Mouse (Mus musculus) neural tube, embryonic 10.5 days (tissue): ENCODE data around the gene Esrra.
A peak's percentile ranks its signal among the peaks of the same experiment; 100 is the strongest.

Experiments
- DNase-seq: peaks from one replicate; pipeline ENCODE4 v3.0.0-alpha.2; 2017; ENCODE audit warnings: low spot score; ENCODE audit errors: extremely low spot score

Gene Esrra

DNA sequence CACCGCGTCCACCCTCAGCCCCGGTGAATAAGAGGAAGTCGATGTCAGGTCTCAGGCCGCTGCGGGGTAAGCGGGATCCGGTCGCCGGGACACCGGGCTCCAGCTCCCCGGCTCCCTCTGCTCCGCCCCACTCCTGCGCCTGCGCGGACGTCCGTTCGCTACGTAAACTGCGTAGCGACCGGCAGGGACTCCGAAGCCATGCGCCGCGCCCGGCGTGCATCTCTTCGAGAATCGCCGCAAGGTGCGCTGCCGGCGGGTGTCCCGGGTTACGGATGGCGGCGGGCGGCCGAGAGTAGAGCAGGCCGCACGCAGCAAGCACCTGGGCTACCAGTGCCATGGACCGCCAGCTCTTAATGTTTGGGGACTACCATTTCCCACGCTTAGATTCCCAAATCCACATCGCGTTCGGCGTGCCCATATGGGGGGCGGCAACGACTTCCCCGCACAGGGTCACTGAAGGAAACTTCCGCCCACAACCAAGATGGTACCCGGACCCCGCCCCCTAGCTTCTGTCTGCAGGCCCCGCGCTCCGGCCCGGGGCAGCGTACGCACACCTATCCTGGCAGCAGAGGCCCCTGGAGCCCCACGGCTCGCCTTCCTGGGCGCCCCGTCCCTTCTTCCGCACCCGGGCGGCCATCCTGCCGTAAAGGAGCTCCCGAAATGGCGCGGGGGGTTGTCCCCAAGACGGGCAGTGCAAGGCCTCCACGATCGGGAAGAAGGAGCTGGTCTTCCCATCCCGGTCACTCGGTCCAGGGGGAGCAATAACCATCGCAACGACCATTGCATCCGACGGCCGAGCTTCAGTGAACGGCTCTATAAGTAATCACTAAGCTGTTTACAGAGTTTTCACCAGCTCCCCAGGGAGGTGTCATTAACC is 20.0 kb upstream of the Esrra start, which contains the start of gene Bad:
Gene Bad (plus strand): TSS at position 490 of the 877 bp plus-strand sequence.
- DNase-seq, result peak; percentile 97

DNA sequence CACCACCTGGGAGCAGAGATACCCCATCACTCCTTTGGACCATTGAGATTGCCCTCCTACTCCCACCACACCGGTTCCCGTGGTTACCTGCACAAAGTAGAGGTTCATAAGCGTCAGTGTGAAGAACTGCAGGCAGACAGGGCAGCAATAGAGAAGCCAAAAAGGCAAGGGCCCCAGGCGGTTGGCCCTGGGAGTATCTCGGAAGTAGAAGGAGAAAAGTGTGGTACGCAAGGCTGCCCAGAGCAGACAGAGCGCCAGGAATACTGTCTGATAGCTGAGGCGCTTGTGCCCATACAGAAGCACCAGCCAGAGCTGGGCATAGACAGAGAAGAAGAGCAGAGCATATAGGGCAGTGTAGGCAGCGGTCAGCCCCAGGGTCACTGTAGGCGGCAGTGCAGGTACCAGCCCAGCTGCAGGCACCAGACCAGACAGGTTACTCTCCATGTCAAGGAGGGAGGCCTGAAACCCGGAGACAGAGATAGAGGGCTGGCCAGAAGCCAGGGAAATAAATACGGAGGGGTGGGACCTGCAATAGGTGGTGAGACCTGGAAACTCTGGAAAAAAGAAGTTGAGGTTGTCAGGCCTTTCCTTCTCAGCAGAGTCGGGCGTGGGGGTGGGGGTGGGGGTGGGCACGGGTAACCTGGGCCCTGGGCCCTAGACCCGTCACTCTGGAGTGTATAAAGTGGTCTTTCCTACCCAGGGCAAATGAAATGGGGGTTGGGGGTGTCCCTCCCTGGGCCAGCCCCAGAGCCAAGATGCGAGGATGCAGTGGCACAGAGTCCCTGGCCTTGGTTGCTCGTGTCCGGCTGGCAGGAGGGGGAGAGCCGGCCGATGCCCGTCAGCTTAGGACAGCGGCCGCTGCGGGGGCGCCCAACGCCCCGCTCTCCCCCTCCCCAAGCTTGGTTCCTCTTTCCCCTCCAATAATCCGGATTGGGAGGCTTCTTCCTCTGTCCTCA is 19.1 kb upstream of the Esrra start:
- DNase-seq, result no peak

DNA sequence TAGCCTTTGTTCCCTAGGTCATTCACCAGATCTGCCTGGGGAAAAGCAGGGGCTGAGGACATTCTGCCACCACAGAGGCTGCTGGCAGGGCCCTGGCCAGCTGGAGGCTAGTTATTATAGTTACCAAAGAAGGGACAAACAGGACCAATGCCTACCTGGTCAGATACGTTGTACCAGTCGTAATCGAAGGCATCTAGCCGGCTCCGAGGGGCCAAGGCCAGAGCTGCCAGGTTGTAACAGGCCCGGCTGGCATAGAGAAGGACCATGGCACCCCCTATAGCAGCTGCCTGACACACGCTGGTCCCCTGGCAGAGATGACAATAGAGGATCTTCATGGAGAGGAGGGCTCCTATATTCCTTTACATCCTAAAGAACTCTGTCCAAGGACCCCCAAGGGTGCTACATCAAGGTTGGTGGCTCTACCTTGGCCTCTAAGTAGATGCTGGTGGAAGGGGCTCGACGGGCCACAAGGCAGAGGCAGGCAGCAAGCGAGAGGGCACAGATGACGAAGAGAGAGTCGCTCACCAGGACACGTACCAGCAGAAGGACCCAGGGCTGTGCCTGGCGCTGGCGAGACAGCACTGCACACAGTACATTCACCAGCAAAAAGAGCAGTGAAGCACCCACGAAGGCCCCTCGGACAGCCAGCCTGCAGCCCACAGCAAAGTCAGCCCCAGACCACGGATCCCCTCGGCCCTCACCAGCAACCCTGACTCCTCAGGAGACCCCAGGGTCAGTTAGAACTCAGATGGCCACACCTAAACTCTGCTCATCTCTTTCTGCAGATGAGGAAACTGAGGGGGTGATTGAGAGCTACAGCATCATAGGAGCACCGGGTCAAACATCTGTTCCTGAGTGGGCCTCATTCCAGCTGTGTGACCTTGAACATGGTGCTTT is 17.7 kb upstream of the Esrra start:
- no peak for DNase-seq

DNA sequence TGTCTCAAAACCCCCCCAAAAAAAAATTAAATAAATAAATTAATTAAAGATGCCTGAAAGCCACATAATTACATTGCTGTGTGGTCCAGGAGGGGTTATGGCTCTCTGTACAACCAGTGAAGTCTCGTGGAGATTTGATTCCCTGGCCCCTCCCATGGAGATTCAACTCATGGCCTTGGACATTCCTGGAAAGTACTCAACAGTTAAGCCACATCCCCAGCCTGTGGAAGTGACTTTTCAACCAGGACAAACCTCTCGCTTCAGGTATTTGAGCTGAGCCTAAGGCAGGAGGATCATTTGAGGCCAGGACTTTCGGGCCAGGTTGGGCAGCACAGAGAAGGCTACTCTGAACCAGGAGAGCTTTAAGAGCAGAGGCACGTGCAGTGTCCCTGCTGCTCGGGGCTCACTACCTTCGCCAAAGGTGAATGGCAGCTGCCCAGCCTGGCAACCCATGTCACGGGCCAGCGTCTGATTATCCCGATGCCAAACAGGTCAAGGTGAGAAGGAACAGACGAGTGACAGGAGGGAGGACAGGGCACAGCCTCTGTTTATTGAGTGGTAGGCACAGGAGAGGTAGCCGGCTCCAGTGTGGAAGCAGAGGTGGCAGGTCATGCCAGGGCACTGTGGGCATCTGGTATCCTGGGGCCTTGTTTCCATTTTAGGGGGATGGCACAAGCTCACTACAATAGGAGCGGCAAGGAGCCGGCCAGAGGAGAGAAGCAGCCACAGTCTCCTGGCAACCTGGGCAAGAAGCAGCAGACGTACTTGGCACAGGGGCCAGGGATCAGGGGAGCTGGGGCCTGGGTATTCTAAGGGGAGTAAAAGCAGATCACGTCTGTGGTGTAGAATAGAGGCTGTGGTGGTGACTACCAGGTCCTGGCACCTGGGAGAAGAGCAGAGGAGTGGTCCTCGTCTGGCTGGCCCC is 16.2 kb upstream of the Esrra start:
- DNase-seq, result no peak

DNA sequence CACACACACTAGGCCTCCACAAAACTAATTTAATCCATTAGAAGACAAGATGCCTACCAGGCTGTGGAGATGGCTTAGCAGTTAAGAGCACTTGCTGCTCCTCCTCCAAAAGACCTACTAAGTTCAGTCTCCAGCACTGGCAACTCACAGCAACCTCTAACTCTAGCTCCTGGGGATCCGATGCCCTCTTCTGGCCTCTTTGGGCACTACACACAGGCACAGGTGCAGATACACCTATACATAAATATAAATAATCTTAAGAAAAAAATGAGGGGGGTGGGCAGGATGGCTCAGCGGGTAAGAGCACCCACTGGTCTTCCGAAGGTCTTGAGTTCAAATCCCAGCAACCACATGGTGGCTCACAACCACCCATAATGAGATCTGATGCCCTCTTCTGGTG is 14.7 kb upstream of the Esrra start:
- no peak for DNase-seq

DNA sequence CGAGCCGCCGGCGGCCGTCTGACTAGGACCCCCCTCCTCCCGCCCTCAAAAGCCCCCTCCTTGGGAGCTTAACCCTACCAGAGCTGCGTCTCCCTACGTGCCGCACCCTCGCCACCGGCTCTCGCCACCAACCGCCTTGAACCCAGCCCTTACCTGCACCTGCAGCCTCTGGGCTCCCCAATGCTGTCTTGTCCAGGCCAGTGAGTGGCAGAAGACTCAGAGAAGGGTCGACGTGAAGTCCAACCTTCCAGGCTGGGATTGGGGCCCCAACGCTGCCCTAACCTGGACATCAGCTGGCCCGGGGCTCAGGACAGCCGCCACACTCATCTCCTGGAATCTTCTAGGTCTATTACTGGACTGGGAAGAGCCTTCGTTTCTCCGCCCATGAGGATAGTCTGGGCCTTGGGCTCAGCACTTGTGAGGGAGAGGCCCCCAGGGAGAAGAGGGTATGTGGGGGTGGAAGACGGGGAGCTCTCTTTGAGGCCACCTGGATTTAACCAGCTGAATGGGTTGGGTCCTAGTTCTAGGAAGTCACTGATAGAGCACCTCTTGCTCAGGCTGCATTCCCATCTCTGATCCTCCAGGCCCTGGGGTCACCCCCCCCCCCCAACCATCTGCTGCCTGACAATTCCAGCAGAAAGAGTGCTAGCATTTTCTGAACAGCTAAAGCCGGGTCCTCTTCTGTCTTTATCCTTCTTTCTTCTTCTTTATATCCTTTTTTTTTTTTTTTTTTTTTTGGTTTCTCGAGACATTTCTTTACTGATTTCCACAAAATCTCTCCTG is 12.8 kb upstream of the Esrra start, which contains the start of gene Kcnk4:
Gene Kcnk4 (minus strand): TSS at position 321 of the 783 bp plus-strand sequence.
- DNase-seq, result peak; percentile 49

DNA sequence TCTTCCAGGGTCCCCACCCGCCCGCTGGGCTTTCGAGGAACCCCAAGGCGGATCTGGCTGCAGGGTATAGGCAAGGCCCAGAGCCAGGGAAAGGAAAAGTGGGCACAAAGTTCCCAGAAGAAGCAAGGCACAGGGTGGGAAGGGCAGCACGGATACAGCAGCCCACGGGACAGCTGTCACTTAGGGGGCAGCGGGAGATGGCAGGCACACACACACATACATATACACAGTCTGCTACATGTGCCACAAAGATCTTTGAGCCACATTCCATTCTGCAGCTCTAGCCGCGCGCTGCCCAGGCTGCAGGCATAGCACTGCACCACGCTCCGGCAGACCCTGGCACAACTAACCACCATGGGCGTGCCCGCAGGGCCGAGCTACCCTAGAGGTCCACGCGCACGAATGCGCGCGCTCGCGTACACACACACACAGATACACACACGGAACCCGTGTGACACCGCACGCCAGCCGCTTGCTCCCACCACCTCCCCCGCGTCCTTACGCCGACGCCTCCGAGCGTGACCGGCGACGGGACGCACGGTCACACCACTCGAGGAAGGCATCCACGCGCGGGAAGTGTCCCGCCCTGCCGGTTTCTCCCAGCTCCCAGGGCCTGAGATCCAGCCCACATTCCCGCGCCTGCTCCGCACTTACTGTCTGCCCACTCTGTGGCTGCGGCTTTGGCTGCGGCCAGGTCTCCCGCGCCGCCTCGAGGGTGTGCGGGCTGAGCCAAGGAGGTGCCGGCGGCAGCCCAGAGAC is 12.0 kb upstream of the Esrra start:
- DNase-seq, result peak; percentile 40

DNA sequence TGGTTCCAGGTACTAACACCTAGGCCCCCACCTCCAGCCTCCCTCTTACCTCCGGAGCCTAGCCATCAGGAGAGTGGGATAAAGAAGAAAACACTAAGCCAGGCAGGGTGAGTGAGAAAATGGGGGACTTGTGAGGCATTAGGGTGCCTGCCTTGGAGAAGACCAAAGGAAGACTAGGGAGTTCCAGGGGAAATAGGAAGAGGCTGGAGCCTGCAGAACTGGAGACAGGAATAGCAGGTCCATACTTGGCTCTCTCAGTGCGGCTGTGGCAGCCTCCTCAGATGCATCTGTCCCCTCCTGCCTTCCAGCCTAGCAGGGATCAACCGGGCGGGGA is 11.5 kb upstream of the Esrra start:
- DNase-seq, result no peak

DNA sequence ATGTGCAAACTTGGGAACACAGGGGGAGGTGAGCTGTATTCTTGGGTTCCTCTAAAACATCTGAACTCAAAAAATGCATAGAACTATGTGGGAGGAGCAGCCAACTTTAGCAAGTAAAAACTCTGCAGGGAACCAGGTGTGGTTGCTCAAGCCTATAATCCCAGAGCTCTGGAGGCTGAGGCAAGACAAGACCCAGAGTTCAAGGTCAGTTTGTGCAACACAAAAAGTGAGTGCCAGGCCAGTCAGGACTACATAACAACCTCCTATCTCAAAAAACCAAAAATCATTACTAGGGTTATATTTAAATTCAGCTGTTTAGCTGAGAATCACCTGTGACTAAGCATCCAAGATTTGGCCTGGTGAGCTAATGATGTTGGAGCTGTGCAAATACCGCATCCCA is 10.4 kb upstream of the Esrra start:
- DNase-seq, result no peak

DNA sequence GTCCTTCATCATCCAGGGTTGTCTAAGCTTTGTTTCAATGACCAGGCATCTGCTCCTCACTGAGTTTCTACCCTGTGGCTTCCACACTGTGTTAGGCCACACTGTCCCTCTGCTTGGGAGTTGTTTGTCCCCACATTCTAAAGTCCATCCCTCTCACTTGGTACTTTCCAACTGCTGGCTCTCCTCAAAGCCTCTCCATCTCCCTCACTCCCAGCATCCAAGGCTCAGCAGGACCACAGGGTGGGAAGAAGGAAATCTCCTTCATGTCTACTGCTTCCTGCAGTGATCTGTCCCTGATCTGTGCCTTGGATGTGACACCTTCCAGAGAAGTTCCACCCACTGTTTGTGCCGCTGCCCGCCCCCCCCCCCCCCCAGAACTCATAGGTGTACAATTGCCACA is 9.4 kb upstream of the Esrra start:
- DNase-seq, result no peak

DNA sequence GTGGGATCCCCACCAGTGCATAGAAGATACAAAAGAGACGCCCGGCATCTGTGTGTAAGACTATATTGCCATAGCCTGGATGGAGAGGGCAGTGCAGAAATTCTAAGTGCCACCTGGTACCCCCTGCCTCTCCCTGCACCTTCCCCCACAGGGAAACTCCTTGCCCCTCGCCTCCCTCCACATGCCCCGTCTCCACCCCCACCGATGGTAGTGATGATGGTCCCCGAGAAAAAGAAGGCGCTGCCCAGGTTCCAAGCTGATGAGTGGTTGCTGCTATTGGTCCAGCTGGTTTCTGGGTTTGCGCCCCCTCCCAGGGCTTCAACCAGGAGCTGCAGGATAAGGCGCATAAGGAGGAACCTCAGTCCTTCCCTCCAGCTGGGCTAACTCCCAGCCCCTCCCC is 6.5 kb upstream of the Esrra start:
- no peak for DNase-seq

DNA sequence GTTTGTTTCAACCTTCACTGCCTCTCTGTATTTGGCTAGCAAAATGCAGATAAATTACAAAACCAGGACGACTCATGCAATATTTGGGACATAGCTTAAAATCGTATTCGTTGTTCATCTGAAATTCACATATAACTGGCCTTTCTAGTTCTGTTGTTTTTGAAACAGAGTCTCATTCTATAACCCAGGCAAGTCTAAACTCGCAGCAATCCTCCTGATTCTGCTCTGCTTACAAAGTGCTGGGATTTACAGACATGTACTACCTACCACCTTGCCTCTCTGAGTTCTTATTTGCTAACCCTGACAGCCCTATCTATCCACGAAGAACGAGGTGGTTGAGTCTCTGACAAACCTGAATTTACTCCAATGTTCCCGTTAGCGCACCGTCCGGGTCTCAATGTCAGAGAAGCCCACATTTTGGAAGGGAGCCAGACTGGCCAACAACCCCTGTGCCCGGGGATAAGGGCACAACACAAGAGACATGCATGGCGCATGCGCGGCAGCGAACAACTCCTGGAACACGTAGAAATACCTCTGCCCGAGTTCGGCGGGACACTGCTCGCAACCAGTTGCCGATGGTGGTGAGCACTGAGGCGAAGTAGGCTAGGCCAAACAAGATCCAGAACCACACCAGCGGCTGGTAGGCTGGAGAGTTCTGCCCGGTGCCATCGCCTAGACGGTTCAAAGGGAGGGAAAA is 5.1 kb upstream of the Esrra start:
- DNase-seq, result peak; percentile 61

DNA sequence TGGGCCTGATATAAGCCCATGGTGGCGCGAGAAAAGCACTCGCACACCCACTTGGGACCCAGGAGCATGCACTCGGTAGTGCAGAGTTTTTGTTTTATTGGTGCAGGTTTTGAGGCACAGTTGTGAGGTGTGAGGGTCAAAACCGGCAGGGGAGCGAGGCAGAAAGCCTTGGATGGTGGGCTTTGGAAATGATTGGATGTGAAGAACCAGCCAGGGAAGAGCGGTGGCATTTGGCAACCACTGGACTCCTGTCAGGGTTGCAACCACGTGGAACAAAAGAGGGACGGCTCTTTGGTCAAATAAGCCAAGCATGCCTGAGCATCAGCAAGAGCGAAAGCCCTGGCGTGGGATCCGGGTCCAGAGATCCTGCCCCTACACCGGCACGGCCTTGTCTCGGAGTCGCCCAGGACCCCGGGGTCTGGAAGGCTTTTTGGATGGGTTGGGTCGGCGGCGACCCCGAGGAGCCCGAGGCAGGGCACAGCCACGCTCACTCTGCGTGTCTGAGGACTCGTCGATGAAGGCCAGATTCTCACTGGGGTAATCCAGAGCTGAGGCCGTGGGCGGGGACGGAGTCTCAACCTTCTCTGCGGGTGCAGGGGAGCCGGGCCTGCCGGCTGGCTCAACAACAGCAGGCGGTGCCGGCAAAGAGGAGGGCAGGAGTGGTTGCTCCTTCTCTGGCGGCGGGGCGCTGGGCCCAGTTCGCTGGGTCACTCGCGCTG is 4.2 kb upstream of the Esrra start:
- peak; percentile 37 for DNase-seq

DNA sequence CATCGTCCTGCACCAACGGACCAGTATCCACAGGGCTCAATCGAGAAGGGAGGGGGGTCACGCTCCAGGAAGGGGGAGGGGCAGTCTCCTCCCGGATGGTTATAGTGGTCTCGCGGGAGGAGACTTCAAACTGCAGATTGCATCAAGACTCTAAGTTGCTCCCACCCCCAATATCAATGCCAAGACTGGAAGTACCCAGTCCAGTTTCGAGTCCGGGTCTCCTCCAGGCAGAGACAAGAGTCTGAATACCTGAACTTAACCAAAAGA is 3.6 kb upstream of the Esrra start, which contains the start of gene Catsperz:
Gene Catsperz (minus strand): TSS at position 74 of the 267 bp plus-strand sequence.
- DNase-seq, result peak; percentile 40

DNA sequence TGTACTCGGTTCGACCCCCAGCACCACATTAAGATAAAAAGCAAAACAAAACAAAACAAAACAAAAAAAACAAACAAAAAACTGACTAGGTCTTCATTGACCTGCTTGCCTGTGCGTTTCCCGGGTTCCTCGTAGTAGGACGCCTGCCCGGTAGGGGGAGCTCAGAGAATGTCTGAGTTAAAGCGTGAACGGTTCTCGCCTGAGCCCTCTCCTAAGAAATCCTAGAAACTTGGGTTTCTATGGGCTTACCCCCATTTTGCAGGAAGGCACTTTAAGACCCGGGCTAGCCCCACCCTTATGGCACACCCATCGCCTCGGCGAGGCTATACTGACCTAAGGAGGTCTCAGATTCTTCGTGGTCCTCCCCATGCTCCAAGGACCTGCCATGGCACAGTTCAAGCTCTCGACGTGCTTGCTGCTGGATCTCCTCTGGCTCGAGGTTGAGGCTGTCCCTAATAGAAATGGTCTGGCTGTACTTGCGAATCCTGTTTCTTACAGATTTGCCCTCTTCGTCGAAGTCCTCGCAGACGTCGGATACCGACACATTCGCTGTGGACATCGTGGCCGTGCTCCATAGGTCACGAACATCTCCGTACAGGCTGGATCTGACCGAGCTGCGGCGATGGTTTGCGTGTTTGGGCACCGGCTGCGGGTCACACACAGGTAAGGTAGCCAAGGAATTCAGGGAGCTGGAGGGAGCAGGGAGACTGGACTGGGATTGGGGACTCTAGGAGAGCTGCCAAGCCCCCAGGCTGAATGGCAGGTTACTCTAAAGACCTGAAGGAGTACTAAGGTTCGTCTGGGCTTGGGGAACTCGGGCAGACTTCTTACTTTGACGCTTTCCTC is 3.1 kb upstream of the Esrra start:
- peak; percentile 78 for DNase-seq

DNA sequence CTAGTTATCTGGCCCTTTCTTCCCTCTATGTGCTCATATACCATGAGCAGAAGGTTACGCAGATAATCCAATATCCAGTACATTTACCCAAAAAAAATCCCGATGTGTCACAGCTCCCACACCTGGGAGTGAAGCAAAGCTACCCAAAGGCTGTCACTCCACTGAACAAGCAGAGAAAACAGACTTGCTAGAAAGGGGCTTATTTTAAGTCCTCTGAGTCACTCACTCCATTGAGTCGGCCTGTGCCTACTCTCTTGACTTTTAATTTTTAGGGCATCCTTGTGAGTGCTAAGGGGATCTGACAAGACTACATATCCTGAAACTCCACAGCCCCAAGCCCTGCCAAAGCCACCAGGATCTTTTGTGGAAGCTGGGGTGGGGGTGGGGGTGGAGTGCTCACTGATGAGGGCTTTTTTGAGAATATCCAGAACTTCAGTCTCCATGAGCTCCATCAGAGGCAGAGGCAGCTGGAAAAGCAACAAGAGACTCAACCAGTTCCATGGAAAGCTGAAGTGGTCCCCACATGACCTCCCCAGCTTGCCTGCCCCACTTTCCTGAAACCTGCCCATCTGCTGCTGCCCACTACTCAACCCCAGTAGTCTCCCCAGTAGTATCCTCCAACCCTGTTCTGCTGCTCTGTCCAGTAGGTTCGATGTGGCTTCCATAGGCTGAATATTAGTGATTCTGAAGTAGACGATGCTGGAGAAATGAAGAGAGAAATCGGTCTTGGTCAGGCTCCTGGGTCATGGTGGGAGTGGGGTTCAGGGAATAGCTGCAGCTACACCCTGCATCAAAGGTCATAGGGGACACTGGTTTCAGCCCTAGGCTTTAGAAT is 1.5 kb upstream of the Esrra start:
- DNase-seq, result no peak
